Comparison of ENCODE assay signal across 11 mouse cellular contexts in the genomic region with DNA sequence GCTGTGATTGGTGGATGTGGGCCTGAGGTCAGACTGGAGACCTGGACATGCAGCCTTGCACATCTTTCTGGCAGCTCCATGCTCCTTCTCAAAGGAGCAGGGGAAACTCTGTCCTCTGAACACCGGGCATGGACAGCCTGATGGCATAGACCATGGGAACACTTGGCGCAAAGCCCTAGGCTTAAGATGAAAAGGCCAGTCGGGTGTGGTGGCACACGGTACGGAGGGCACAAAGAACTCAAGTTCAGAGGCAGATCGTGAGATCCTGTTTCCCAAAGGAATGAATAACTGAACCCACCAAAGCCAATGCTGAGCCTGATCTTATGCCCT. TPM values are rescaled to one million over a fixed set of nuclear protein-coding genes. Genes with fewer than 3 reads are reported as not detected.
DNase-seq lines count a peak whose midpoint lies in the region; ATAC-seq lines count a peak whose summit lies in the region.
"Had no signal": no experiment of that assay in that cellular context is flagged by ENCODE, and none has a peak within 500 bp of the region (broad histone marks: within the 10 kb centered on the region; RNA-seq: fewer than 3 reads in every experiment).

No protein-coding gene starts in this region.

- H3K4me2 ChIP-seq in heart, embryonic 16.5 days (ENCODE audit: low read depth, low read length) = no peak overlapping the region
- no peak overlapping the region for H3K4me2 ChIP-seq in neural tube, embryonic 13.5 days
- H3K4me2 ChIP-seq in neural tube, embryonic 15.5 days = no peak overlapping the region
- no peak overlapping the region for H3K4me2 ChIP-seq in hindbrain, embryonic 13.5 days
- H3K4me2 ChIP-seq: midbrain, embryonic 15.5 days had no signal

- no peaks in the 10 kb centered on the region for H3K27me3 ChIP-seq in heart, embryonic 16.5 days (ENCODE audit: control insufficient read depth, insufficient read depth, low read length)
- no peaks in the 10 kb centered on the region for H3K27me3 ChIP-seq in neural tube, embryonic 13.5 days
- H3K27me3 ChIP-seq in neural tube, embryonic 15.5 days (replicated peaks) = no peaks in the 10 kb centered on the region
- H3K27me3 ChIP-seq in hindbrain, embryonic 13.5 days = no peaks in the 10 kb centered on the region
- H3K27me3 ChIP-seq: midbrain, embryonic 15.5 days had no signal

- no peaks in the 10 kb centered on the region for H3K36me3 ChIP-seq in heart, embryonic 16.5 days (ENCODE audit: control insufficient read depth, insufficient read depth)
- H3K36me3 ChIP-seq in neural tube, embryonic 13.5 days = no peaks in the 10 kb centered on the region
- no peaks in the 10 kb centered on the region for H3K36me3 ChIP-seq in neural tube, embryonic 15.5 days
- no peaks in the 10 kb centered on the region for H3K36me3 ChIP-seq in hindbrain, embryonic 13.5 days
- H3K36me3 ChIP-seq: midbrain, embryonic 15.5 days had no signal

- no peaks in the 10 kb centered on the region for H3K9me3 ChIP-seq in heart, embryonic 16.5 days (replicated peaks; ENCODE audit: control insufficient read depth, low read length)
- no peaks in the 10 kb centered on the region for H3K9me3 ChIP-seq in neural tube, embryonic 13.5 days
- no peaks in the 10 kb centered on the region for H3K9me3 ChIP-seq in neural tube, embryonic 15.5 days (replicated peaks)
- H3K9me3 ChIP-seq in hindbrain, embryonic 13.5 days = no peaks in the 10 kb centered on the region
- H3K9me3 ChIP-seq: midbrain, embryonic 15.5 days had no signal

- 70% methylated on average over 6 of the region's 6 CpGs for WGBS in heart, embryonic 16.5 days
- WGBS in neural tube, embryonic 13.5 days = 79% methylated on average over 6 of the region's 6 CpGs
- WGBS in neural tube, embryonic 15.5 days = 79% methylated on average over 6 of the region's 6 CpGs
- 84% methylated on average over 6 of the region's 6 CpGs for WGBS in hindbrain, embryonic 13.5 days

- peak overlapping the region; percentile 43 for H3K27ac ChIP-seq in heart, embryonic 16.5 days (ENCODE audit: low read length)
- 0 out of 2 replicates have a peak overlapping the region, but pooled peaks have one; percentile 10 for H3K27ac ChIP-seq in neural tube, embryonic 13.5 days (replicated peaks)
- no peak overlapping the region for H3K27ac ChIP-seq in neural tube, embryonic 15.5 days (replicated peaks)
- H3K27ac ChIP-seq in hindbrain, embryonic 13.5 days = no peak overlapping the region
- H3K27ac ChIP-seq: midbrain, embryonic 15.5 days had no signal

- H3K9ac ChIP-seq in heart, embryonic 16.5 days (ENCODE audit: low read length) = no peak overlapping the region
- no peak overlapping the region for H3K9ac ChIP-seq in neural tube, embryonic 13.5 days
- no peak overlapping the region for H3K9ac ChIP-seq in neural tube, embryonic 15.5 days (replicated peaks)
- no peak overlapping the region for H3K9ac ChIP-seq in hindbrain, embryonic 13.5 days
- H3K9ac ChIP-seq: midbrain, embryonic 15.5 days had no signal

- no peak for ATAC-seq in heart, embryonic 16.5 days (replicated peaks; ENCODE audit: extremely low read depth, insufficient read depth, low FRiP score)
- no peak for ATAC-seq in neural tube, embryonic 13.5 days (ENCODE audit: low read depth)
- ATAC-seq in neural tube, embryonic 15.5 days (ENCODE audit: low FRiP score) = no peak
- no peak for ATAC-seq in hindbrain, embryonic 13.5 days (ENCODE audit: low FRiP score)
- ATAC-seq: midbrain, embryonic 15.5 days had no signal

- H3K4me3 ChIP-seq in heart, embryonic 16.5 days (ENCODE audit: low read length) = no peak overlapping the region
- no peak overlapping the region for H3K4me3 ChIP-seq in neural tube, embryonic 13.5 days
- H3K4me3 ChIP-seq in neural tube, embryonic 15.5 days (replicated peaks) = no peak overlapping the region
- no peak overlapping the region for H3K4me3 ChIP-seq in hindbrain, embryonic 13.5 days
- H3K4me3 ChIP-seq: midbrain, embryonic 15.5 days had no signal

- peaks cover 44% of the 10 kb centered on the region for H3K4me1 ChIP-seq in heart, embryonic 16.5 days (ENCODE audit: control insufficient read depth, insufficient read depth, low read length)
- peaks cover 32% of the 10 kb centered on the region for H3K4me1 ChIP-seq in neural tube, embryonic 13.5 days (replicated peaks)
- peaks cover 20% of the 10 kb centered on the region for H3K4me1 ChIP-seq in neural tube, embryonic 15.5 days
- H3K4me1 ChIP-seq in hindbrain, embryonic 13.5 days (replicated peaks) = peaks cover 21% of the 10 kb centered on the region

- peak; percentile 33 for DNase-seq in adrenal gland, adult 2 months
- DNase-seq in adrenal gland, adult 18-20 months (ENCODE audit: low spot score in 2 of 2) = no peak
- DNase-seq in heart, adult 9 months (ENCODE audit: low spot score in 2 of 2) = no peak
- DNase-seq in retina, embryonic 14.5 days (ENCODE audit: low spot score) = no peak
- DNase-seq: lung, adult 2 months; thymus, postnatal 36 days had no signal

RNA-seq across cellular contexts. Expression of gene Tgoln1, which starts 43.6 kb away (rescaled TPM):
- 100 to 1,000 TPM; 241 to 274 TPM for total RNA-seq in adrenal gland, adult 2 months (2021)
- polyA plus RNA-seq in adrenal gland, adult 2 months (2012; rRNA removed) = 38.9 and 46.0 TPM in 2 replicates
- total RNA-seq in adrenal gland, adult 18-20 months (2021) = 100 to 1,000 TPM; 241 to 257 TPM
- 25.3 and 26.2 TPM in 2 replicates for polyA plus RNA-seq in heart, embryonic 16.5 days (2015; fragmentation: Nextera tagmentation; extraction: Ambion mirVana)
- 39.3 and 43.9 TPM in 2 replicates for polyA plus RNA-seq in neural tube, embryonic 13.5 days (2015; fragmentation: Nextera tagmentation; extraction: Ambion mirVana)
- 36.3 and 38.0 TPM in 2 replicates for polyA plus RNA-seq in neural tube, embryonic 15.5 days (2015; fragmentation: Nextera tagmentation; extraction: Ambion mirVana)
- polyA plus RNA-seq in hindbrain, embryonic 13.5 days (2015; fragmentation: Nextera tagmentation; extraction: Ambion mirVana) = 37.1 and 38.1 TPM in 2 replicates

Comparison
In these comparisons a context has a peak if more than half of its experiments do, and no peak if none do; other contexts are left out.
1. H3K27ac ChIP-seq: peak in heart, embryonic 16.5 days (single experiment) and neural tube, embryonic 13.5 days (single experiment); none in neural tube, embryonic 15.5 days (single experiment) and hindbrain, embryonic 13.5 days (single experiment).